ENCODE assay signal across 11 mouse cellular contexts in genomic region chr1:61141952-61142351, GRCm38 (mm10).
A peak's percentile ranks its signal among the peaks of the same experiment; 100 is the strongest.
DNase-seq lines count a peak whose midpoint lies in the region; ATAC-seq and TF ChIP-seq lines count a peak whose summit lies in the region.
"Had no signal": no experiment of that assay in that cellular context is flagged by ENCODE, and none has a peak within 500 bp of the region (broad histone marks: within the 10 kb centered on the region; RNA-seq: fewer than 3 reads in every experiment).

No protein-coding gene starts in this region.

- H3K9me3 ChIP-seq in intestine, embryonic 14.5 days (ENCODE audit: control insufficient read depth, low read length), result no peaks in the 10 kb centered on the region
- no peaks in the 10 kb centered on the region for H3K9me3 ChIP-seq in intestine, postnatal 0 days (ENCODE audit: control insufficient read depth)
- no peaks in the 10 kb centered on the region for H3K9me3 ChIP-seq in embryonic facial prominence, embryonic 13.5 days
- H3K9me3 ChIP-seq in lung, postnatal 0 days (ENCODE audit: low read length), result no peaks in the 10 kb centered on the region
- H3K9me3 ChIP-seq in liver, postnatal 0 days (ENCODE audit: low read length), result no peaks in the 10 kb centered on the region
- no peaks in the 10 kb centered on the region for H3K9me3 ChIP-seq in forebrain, postnatal 0 days (ENCODE audit: low read length)
- H3K9me3 ChIP-seq: heart, embryonic 12.5 days had no signal

- CTCF ChIA-PET in Patski (lab: Charles Lee), result interaction anchor here (0.6 kb wide), 1 partner anchor 10 kb away, joined by 3 read pairs; no protein-coding TSS in a partner anchor

- no peak for TF ChIP-seq CTCF in intestine, postnatal 0 days (IDR thresholded peaks at IDR 0.05; ENCODE audit: low read depth)
- no peak for TF ChIP-seq CTCF in Patski (IDR thresholded peaks at IDR 0.05)
- TF ChIP-seq CTCF in lung, postnatal 0 days (IDR thresholded peaks at IDR 0.05), result no peak
- no peak for TF ChIP-seq CTCF in liver, postnatal 0 days (IDR thresholded peaks at IDR 0.05; ENCODE audit: low read depth)
- TF ChIP-seq CTCF in forebrain, postnatal 0 days (IDR thresholded peaks at IDR 0.05; ENCODE audit: low read depth), result no peak

- H3K4me2 ChIP-seq in intestine, embryonic 14.5 days (ENCODE audit: low read length), result no peak overlapping the region
- no peak overlapping the region for H3K4me2 ChIP-seq in intestine, postnatal 0 days (replicated peaks; ENCODE audit: low read depth)
- H3K4me2 ChIP-seq in embryonic facial prominence, embryonic 13.5 days, result peak overlapping the region; percentile 36
- H3K4me2 ChIP-seq in lung, postnatal 0 days (replicated peaks; ENCODE audit: low read depth, low read length), result no peak overlapping the region
- no peak overlapping the region for H3K4me2 ChIP-seq in liver, postnatal 0 days (ENCODE audit: low read depth, low read length)
- H3K4me2 ChIP-seq in forebrain, postnatal 0 days (ENCODE audit: low read depth), result no peak overlapping the region
- H3K4me2 ChIP-seq: heart, embryonic 12.5 days had no signal

- no peak for ATAC-seq in intestine, embryonic 14.5 days (replicated peaks; ENCODE audit: low FRiP score, low TSS enrichment, low read depth)
- ATAC-seq in intestine, postnatal 0 days, result no peak
- peak; percentile 67 for ATAC-seq in Patski
- ATAC-seq in embryonic facial prominence, embryonic 13.5 days (ENCODE audit: insufficient number of reproducible peaks, insufficient read depth, low FRiP score, low TSS enrichment, low read depth), result no peak
- 0 out of 2 replicates have a peak, but pooled peaks have one; percentile 30 for ATAC-seq in lung, postnatal 0 days
- no peak for ATAC-seq in liver, postnatal 0 days
- ATAC-seq in forebrain, postnatal 0 days, result no peak
- ATAC-seq in monocyte, adult 5-6 weeks (replicated peaks; ENCODE audit: insufficient number of reproducible peaks, low FRiP score, low TSS enrichment, poor library complexity, severe bottlenecking), result no peak

- POLR2A ChIA-PET in Patski (lab: Charles Lee), result no interaction called here

- no peak for DNase-seq in intestine, embryonic 14.5 days (ENCODE audit: low spot score)
- peak; percentile 44 for DNase-seq in Patski (ENCODE audit: low read depth, low spot score)
- peak; percentile 71 for DNase-seq in lung, postnatal 0 days (ENCODE audit: low spot score)
- DNase-seq in liver, postnatal 0 days, result no peak
- DNase-seq in forebrain, postnatal 0 days, result no peak
- DNase-seq: layer of hippocampus, adult 9-11 months had no signal

- 25% methylated on average over 9 of the region's 9 CpGs for WGBS in intestine, embryonic 14.5 days
- 64% methylated on average over 9 of the region's 9 CpGs for WGBS in intestine, postnatal 0 days
- 16% methylated on average over 9 of the region's 9 CpGs for whole genome bisulfite sequencing in embryonic facial prominence, embryonic 13.5 days
- WGBS in lung, postnatal 0 days, result 23% methylated on average over 9 of the region's 9 CpGs
- 44% methylated on average over 9 of the region's 9 CpGs for WGBS in liver, postnatal 0 days (ENCODE audit: insufficient replicate concordance)
- 64% methylated on average over 9 of the region's 9 CpGs for WGBS in forebrain, postnatal 0 days

- H3K4me1 ChIP-seq in intestine, embryonic 14.5 days (replicated peaks; ENCODE audit: control insufficient read depth, insufficient read depth, low read length), result peaks cover 65% of the 10 kb centered on the region
- H3K4me1 ChIP-seq in intestine, postnatal 0 days (replicated peaks; ENCODE audit: control insufficient read depth, insufficient read depth, low read length), result peaks cover 12% of the 10 kb centered on the region; the same call in 1 of the 2 replicates
- peaks cover 53% of the 10 kb centered on the region for H3K4me1 ChIP-seq in embryonic facial prominence, embryonic 13.5 days
- peaks cover 2% of the 10 kb centered on the region; the same call in 1 of the 2 replicates for H3K4me1 ChIP-seq in lung, postnatal 0 days (ENCODE audit: insufficient read depth, low read depth, low read length)
- peaks cover 3% of the 10 kb centered on the region; the same call in 1 of the 2 replicates for H3K4me1 ChIP-seq in liver, postnatal 0 days (ENCODE audit: insufficient read depth)
- peaks cover 10% of the 10 kb centered on the region; the same call in 1 of the 2 replicates for H3K4me1 ChIP-seq in forebrain, postnatal 0 days (ENCODE audit: insufficient read depth)

- no peaks in the 10 kb centered on the region for H3K36me3 ChIP-seq in intestine, embryonic 14.5 days (ENCODE audit: control insufficient read depth, insufficient read depth, low read length)
- H3K36me3 ChIP-seq in intestine, postnatal 0 days (ENCODE audit: control insufficient read depth, insufficient read depth), result no peaks in the 10 kb centered on the region
- H3K36me3 ChIP-seq in embryonic facial prominence, embryonic 13.5 days, result no peaks in the 10 kb centered on the region
- H3K36me3 ChIP-seq in lung, postnatal 0 days (ENCODE audit: insufficient read depth, low read length), result no peaks in the 10 kb centered on the region
- H3K36me3 ChIP-seq in liver, postnatal 0 days (replicated peaks; ENCODE audit: insufficient read depth, low read length), result no peaks in the 10 kb centered on the region
- H3K36me3 ChIP-seq in forebrain, postnatal 0 days (ENCODE audit: insufficient read depth), result no peaks in the 10 kb centered on the region
- H3K36me3 ChIP-seq: heart, embryonic 12.5 days had no signal

- H3K27me3 ChIP-seq in intestine, embryonic 14.5 days (replicated peaks; ENCODE audit: control insufficient read depth, insufficient read depth, low read length), result no peaks in the 10 kb centered on the region
- H3K27me3 ChIP-seq in intestine, postnatal 0 days (replicated peaks; ENCODE audit: control insufficient read depth, insufficient read depth, low read length), result no peaks in the 10 kb centered on the region
- H3K27me3 ChIP-seq in Patski, result no peaks in the 10 kb centered on the region
- H3K27me3 ChIP-seq in embryonic facial prominence, embryonic 13.5 days, result peaks cover 32% of the 10 kb centered on the region
- no peaks in the 10 kb centered on the region for H3K27me3 ChIP-seq in lung, postnatal 0 days (replicated peaks; ENCODE audit: insufficient read depth, low read length)
- H3K27me3 ChIP-seq in liver, postnatal 0 days (ENCODE audit: insufficient read depth, low read length), result no peaks in the 10 kb centered on the region
- 0 out of 2 replicates have a peak, but pooled peaks cover 3% of the 10 kb centered on the region for H3K27me3 ChIP-seq in forebrain, postnatal 0 days (ENCODE audit: insufficient read depth, low read length)
- H3K27me3 ChIP-seq: heart, embryonic 12.5 days had no signal

- H3K27ac ChIP-seq in intestine, embryonic 14.5 days (ENCODE audit: low read depth), result peak overlapping the region; percentile 80; the same call in 1 of the 2 replicates
- H3K27ac ChIP-seq in intestine, postnatal 0 days (ENCODE audit: low read depth, low read length), result no peak overlapping the region
- peak overlapping the region; percentile 57; the same call in 1 of the 2 replicates for H3K27ac ChIP-seq in embryonic facial prominence, embryonic 13.5 days
- peak overlapping the region; percentile 28; the same call in 1 of the 2 replicates for H3K27ac ChIP-seq in lung, postnatal 0 days (ENCODE audit: low read length)
- no peak overlapping the region for H3K27ac ChIP-seq in liver, postnatal 0 days (ENCODE audit: low read depth)
- H3K27ac ChIP-seq in forebrain, postnatal 0 days (ENCODE audit: low read depth, low read length), result no peak overlapping the region

- in situ Hi-C loops in Patski (cut with MboI; ENCODE audit: low pct_unique_long_range_greater_than_20kb), result no loop called here

- no peak for TF ChIP-seq EP300 in lung, postnatal 0 days (IDR thresholded peaks at IDR 0.05)
- no peak for TF ChIP-seq EP300 in liver, postnatal 0 days (IDR thresholded peaks at IDR 0.05; ENCODE audit: low read depth)

- H3K4me3 ChIP-seq in intestine, embryonic 14.5 days (ENCODE audit: low read depth, low read length), result no peak overlapping the region
- H3K4me3 ChIP-seq in intestine, postnatal 0 days (ENCODE audit: low read depth, low read length), result no peak overlapping the region
- no peak overlapping the region for H3K4me3 ChIP-seq in embryonic facial prominence, embryonic 13.5 days
- no peak overlapping the region for H3K4me3 ChIP-seq in lung, postnatal 0 days (ENCODE audit: low read depth, low read length)
- H3K4me3 ChIP-seq in liver, postnatal 0 days (ENCODE audit: low read depth, low read length), result no peak overlapping the region
- H3K4me3 ChIP-seq in forebrain, postnatal 0 days (ENCODE audit: low read depth, low read length), result no peak overlapping the region
- H3K4me3 ChIP-seq: erythroblast, embryonic 14.5 days; heart, embryonic 12.5 days had no signal

- no peak overlapping the region for H3K9ac ChIP-seq in intestine, embryonic 14.5 days (ENCODE audit: low read length)
- H3K9ac ChIP-seq in intestine, postnatal 0 days (ENCODE audit: low read depth, low read length), result no peak overlapping the region
- no peak overlapping the region for H3K9ac ChIP-seq in embryonic facial prominence, embryonic 13.5 days
- no peak overlapping the region for H3K9ac ChIP-seq in lung, postnatal 0 days (replicated peaks; ENCODE audit: low read depth)
- H3K9ac ChIP-seq in liver, postnatal 0 days (replicated peaks), result no peak overlapping the region
- H3K9ac ChIP-seq in forebrain, postnatal 0 days, result no peak overlapping the region
- H3K9ac ChIP-seq: heart, embryonic 12.5 days had no signal

Comparison
In these comparisons a context has a peak if more than half of its experiments do, and no peak if none do; other contexts are left out.
1. H3K27ac ChIP-seq: peak in intestine, embryonic 14.5 days (single experiment), embryonic facial prominence, embryonic 13.5 days (single experiment) and lung, postnatal 0 days (single experiment); none in intestine, postnatal 0 days (single experiment), liver, postnatal 0 days (single experiment) and forebrain, postnatal 0 days (single experiment).
2. ATAC-seq: peak in Patski (single experiment) and lung, postnatal 0 days (single experiment); none in intestine, embryonic 14.5 days (single experiment), intestine, postnatal 0 days (single experiment), embryonic facial prominence, embryonic 13.5 days (single experiment), liver, postnatal 0 days (single experiment), forebrain, postnatal 0 days (single experiment) and monocyte, adult 5-6 weeks (single experiment).
3. DNase-seq: peak in Patski (single experiment) and lung, postnatal 0 days (single experiment); none in intestine, embryonic 14.5 days (single experiment), liver, postnatal 0 days (single experiment) and forebrain, postnatal 0 days (single experiment).